Mouse (Mus musculus): Measurements from ENCODE around the gene Atrnl1. TPM values are rescaled to one million over a fixed set of nuclear protein-coding genes. Genes with fewer than 3 reads are reported as not detected.

The Atrnl1 gene
- polyA plus RNA-seq, 1 experiment: 9.0 TPM

GRCm38 (mm10) chr19:57592355-57592754 lies 18.5 kb upstream of the Atrnl1 start:
- H3K4me1 ChIP-seq (ENCODE audit: control insufficient read depth, insufficient read depth, insufficient read length, low read length): no peaks in the 10 kb centered on the region
- no peaks in the 10 kb centered on the region for H3K27me3 ChIP-seq (ENCODE audit: control insufficient read depth, insufficient read depth, low read length)
- TF ChIP-seq POLR2A (IDR thresholded peaks at IDR 0.05; ENCODE audit: low read depth, low read length) (no peak), CTCF (IDR thresholded peaks at IDR 0.05; ENCODE audit: extremely low read depth, insufficient read length, insufficient replicate concordance, low read depth, low read length) (no peak)
- no peaks in the 10 kb centered on the region for H3K36me3 ChIP-seq (ENCODE audit: control insufficient read depth, insufficient read depth, low read length)
- H3K27ac ChIP-seq (ENCODE audit: insufficient read depth, low read depth, low read length): no peak overlapping the region
- H3K4me3 ChIP-seq (ENCODE audit: low read depth, low read length): no peak overlapping the region
- 72% methylated on average over 2 of the region's 2 CpGs for WGBS

- H3K4me1 ChIP-seq (ENCODE audit: control insufficient read depth, insufficient read depth, insufficient read length, low read length): no peaks in the 10 kb centered on the region
- no peak for TF ChIP-seq POLR2A (IDR thresholded peaks at IDR 0.05; ENCODE audit: low read depth, low read length)
- no peak for TF ChIP-seq CTCF (IDR thresholded peaks at IDR 0.05; ENCODE audit: extremely low read depth, insufficient read length, insufficient replicate concordance, low read depth, low read length)
- peaks cover 2% of the 10 kb centered on the region; the same call in 1 of the 2 replicates for H3K27me3 ChIP-seq (ENCODE audit: control insufficient read depth, insufficient read depth, low read length)
- WGBS: 82% methylated on average over 8 of the region's 8 CpGs
- no peak overlapping the region for H3K27ac ChIP-seq (ENCODE audit: insufficient read depth, low read depth, low read length)
- no peak overlapping the region for H3K4me3 ChIP-seq (ENCODE audit: low read depth, low read length)
- no peaks in the 10 kb centered on the region for H3K36me3 ChIP-seq (ENCODE audit: control insufficient read depth, insufficient read depth, low read length)
Observed at GRCm38 (mm10) chr19:57599126-57599525, 11.7 kb upstream of the Atrnl1 start.

GRCm38 (mm10) chr19:57600233-57600929 lies 10.5 kb upstream of the Atrnl1 start:
- Histone ChIP-seq H3K27ac (ENCODE audit: insufficient read depth, low read depth, low read length) (no peak overlapping the region), H3K36me3 (ENCODE audit: control insufficient read depth, insufficient read depth, low read length) (no peaks in the 10 kb centered on the region), H3K4me1 (ENCODE audit: control insufficient read depth, insufficient read depth, insufficient read length, low read length) (no peaks in the 10 kb centered on the region), H3K4me3 (ENCODE audit: low read depth, low read length) (no peak overlapping the region), H3K27me3 (ENCODE audit: control insufficient read depth, insufficient read depth, low read length) (peaks cover 2% of the 10 kb centered on the region; the same call in 1 of the 2 replicates)
- TF ChIP-seq POLR2A (IDR thresholded peaks at IDR 0.05; ENCODE audit: low read depth, low read length) (no peak), CTCF (IDR thresholded peaks at IDR 0.05; ENCODE audit: extremely low read depth, insufficient read length, insufficient replicate concordance, low read depth, low read length) (no peak)
- 45% methylated on average over 16 of the region's 16 CpGs for WGBS

- WGBS: 88% methylated on average over 2 of the region's 2 CpGs
- Histone ChIP-seq H3K27me3 (ENCODE audit: control insufficient read depth, insufficient read depth, low read length) (peaks cover 2% of the 10 kb centered on the region; the same call in 1 of the 2 replicates), H3K4me1 (ENCODE audit: control insufficient read depth, insufficient read depth, insufficient read length, low read length) (no peaks in the 10 kb centered on the region), H3K36me3 (ENCODE audit: control insufficient read depth, insufficient read depth, low read length) (no peaks in the 10 kb centered on the region), H3K27ac (ENCODE audit: insufficient read depth, low read depth, low read length) (no peak overlapping the region), H3K4me3 (ENCODE audit: low read depth, low read length) (no peak overlapping the region)
- TF ChIP-seq POLR2A (IDR thresholded peaks at IDR 0.05; ENCODE audit: low read depth, low read length) (no peak), CTCF (IDR thresholded peaks at IDR 0.05; ENCODE audit: extremely low read depth, insufficient read length, insufficient replicate concordance, low read depth, low read length) (no peak)
Observed at GRCm38 (mm10) chr19:57600930-57601328, 9.9 kb upstream of the Atrnl1 start.

GRCm38 (mm10) chr19:57603593-57603992 lies 7.2 kb upstream of the Atrnl1 start:
- TF ChIP-seq CTCF (IDR thresholded peaks at IDR 0.05; ENCODE audit: extremely low read depth, insufficient read length, insufficient replicate concordance, low read depth, low read length) (no peak), POLR2A (IDR thresholded peaks at IDR 0.05; ENCODE audit: low read depth, low read length) (no peak)

GRCm38 (mm10) chr19:57605941-57606340 lies 4.9 kb upstream of the Atrnl1 start:
- no peak for TF ChIP-seq POLR2A (IDR thresholded peaks at IDR 0.05; ENCODE audit: low read depth, low read length)
- TF ChIP-seq CTCF (IDR thresholded peaks at IDR 0.05; ENCODE audit: extremely low read depth, insufficient read length, insufficient replicate concordance, low read depth, low read length): no peak
- no peak overlapping the region for H3K4me3 ChIP-seq (ENCODE audit: low read depth, low read length)
- 89% methylated on average over 3 of the region's 3 CpGs for whole genome bisulfite sequencing
- no peak overlapping the region for H3K27ac ChIP-seq (ENCODE audit: insufficient read depth, low read depth, low read length)
- no peaks in the 10 kb centered on the region for H3K4me1 ChIP-seq (ENCODE audit: control insufficient read depth, insufficient read depth, insufficient read length, low read length)
- no peaks in the 10 kb centered on the region for H3K36me3 ChIP-seq (ENCODE audit: control insufficient read depth, insufficient read depth, low read length)
- H3K27me3 ChIP-seq (ENCODE audit: control insufficient read depth, insufficient read depth, low read length): no peaks in the 10 kb centered on the region

More at GRCm38 (mm10) chr19:57603593-57603992, 7.2 kb upstream of the Atrnl1 start:
- Histone ChIP-seq H3K27me3 (ENCODE audit: control insufficient read depth, insufficient read depth, low read length) (peaks cover 2% of the 10 kb centered on the region; the same call in 1 of the 2 replicates), H3K4me1 (ENCODE audit: control insufficient read depth, insufficient read depth, insufficient read length, low read length) (no peaks in the 10 kb centered on the region), H3K27ac (ENCODE audit: insufficient read depth, low read depth, low read length) (no peak overlapping the region), H3K36me3 (ENCODE audit: control insufficient read depth, insufficient read depth, low read length) (no peaks in the 10 kb centered on the region), H3K4me3 (ENCODE audit: low read depth, low read length) (no peak overlapping the region)
- 73% methylated on average over 3 of the region's 3 CpGs for WGBS

- 77% methylated on average over 10 of the region's 10 CpGs for WGBS
- Histone ChIP-seq H3K36me3 (ENCODE audit: control insufficient read depth, insufficient read depth, low read length) (no peaks in the 10 kb centered on the region), H3K4me1 (ENCODE audit: control insufficient read depth, insufficient read depth, insufficient read length, low read length) (no peaks in the 10 kb centered on the region), H3K27ac (ENCODE audit: insufficient read depth, low read depth, low read length) (no peak overlapping the region), H3K4me3 (ENCODE audit: low read depth, low read length) (no peak overlapping the region), H3K27me3 (ENCODE audit: control insufficient read depth, insufficient read depth, low read length) (no peaks in the 10 kb centered on the region)
- TF ChIP-seq CTCF (IDR thresholded peaks at IDR 0.05; ENCODE audit: extremely low read depth, insufficient read length, insufficient replicate concordance, low read depth, low read length) (no peak), POLR2A (IDR thresholded peaks at IDR 0.05; ENCODE audit: low read depth, low read length) (no peak)
Observed at GRCm38 (mm10) chr19:57606351-57606750, 4.5 kb upstream of the Atrnl1 start.

All from small intestine, adult 2 months (tissue).